Mouse (Mus musculus): ENCODE measurements around the gene Myocos.

The Myocos gene

DNA sequence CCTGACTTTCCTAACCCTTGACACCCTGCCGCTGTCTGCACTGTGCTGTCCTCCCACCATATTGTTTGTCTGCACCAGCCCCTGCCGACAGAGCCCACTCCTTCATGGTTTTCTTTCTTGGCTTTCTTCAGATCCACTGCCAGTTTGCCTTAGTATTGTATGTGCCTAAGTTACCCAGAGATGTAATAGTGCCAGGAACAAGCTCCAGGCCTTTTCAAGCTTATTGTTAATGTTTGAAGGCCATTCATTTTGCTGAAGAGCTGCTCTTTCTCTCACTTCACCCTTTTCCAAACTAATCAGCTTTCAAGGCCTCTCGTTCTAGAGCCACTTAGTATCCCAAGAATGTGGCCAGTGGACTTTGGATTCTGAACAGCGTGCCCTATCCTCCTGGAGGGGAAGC lies 46.8 kb downstream of the Myocos start:
- peak in 1 of 2 experiments; percentile 10 for DNase-seq

DNA sequence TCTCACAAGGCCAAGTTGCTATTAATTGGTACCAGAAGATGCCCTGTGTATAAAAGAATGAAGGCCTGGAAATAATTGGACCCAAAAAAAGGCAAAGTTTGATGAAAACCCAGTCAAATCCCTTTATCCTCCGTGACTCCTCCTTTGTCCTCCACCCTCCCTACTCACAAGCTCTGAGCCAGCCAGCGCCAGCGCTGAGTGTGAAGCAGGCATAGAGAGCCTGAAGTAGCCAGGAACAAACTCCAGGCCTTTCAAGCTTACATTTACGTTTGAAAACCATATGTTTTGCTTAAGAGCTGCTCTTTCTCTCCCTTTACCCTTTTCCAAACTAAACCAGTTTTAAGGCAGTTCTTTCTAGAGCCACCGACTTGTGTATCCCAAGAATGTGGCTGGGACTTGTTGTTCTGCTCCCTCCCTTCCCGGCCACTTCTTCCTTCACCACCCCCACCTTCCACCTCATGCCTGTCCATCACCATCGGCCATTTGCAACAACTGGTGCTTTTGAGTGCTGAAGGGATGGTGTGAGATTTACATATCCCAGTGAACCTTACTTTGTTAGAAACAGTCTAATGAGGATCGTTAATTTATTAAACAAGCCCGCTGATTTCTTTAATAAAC lies 48.3 kb downstream of the Myocos start:
- no peak for DNase-seq

DNA sequence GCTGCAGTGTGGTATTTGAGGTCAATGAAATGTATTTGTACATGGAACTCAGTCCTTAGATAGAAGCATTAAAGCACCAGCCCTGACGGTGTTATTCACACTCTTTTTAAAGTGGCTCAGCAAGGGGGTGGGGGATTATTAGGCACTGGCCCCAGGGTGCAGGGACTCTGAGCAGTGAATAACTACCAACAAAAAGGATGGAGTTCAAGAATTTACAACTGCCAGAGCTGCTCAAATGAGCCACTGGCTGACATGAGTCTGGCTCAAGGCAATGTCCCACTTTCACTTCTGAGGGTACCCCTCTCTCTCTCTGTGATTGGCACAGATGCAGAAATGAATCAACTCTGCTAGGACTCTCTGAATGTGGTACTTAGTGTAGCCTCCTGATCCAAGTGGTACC lies 49.9 kb downstream of the Myocos start:
- no peak for DNase-seq

DNA sequence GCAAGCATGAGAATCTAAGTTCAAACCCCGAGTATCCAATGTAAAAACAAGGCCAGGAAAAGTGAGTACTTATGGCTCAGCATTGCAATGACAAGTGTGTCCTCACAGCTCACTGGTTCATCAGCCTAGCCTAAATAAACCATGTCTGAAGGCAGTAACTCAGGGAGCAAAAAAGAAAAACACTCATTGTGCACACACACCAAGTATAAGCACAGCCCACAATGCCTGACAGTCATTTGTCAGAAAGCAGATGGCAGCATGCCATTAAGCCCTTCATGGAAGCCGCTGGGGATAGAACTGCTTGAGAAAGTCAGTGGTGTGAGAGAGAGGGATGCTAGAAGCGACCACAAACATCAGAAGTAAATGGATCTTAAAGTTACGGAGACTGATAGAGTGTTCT lies 56.7 kb downstream of the Myocos start:
- DNase-seq: no peak

DNA sequence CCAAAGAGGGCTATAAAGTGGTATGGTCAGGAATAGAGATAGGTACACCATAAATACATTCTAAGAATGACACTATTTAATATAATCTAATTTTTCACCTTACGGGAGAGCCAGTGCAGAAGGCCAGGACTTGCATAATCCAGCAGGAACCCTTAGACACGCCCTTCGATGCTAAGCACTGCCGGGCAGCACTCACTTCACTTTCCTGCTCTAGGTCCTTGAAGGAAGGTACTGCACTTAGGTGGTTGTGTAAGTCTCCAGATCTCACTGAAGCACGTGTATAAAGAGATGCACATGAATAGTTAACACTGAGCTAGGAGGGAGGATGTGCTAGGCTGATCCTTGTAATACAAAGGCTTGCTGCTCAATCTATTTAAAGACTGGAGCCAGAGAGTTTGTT lies 58.4 kb downstream of the Myocos start:
- peak; percentile 60 to 63 for DNase-seq

DNA sequence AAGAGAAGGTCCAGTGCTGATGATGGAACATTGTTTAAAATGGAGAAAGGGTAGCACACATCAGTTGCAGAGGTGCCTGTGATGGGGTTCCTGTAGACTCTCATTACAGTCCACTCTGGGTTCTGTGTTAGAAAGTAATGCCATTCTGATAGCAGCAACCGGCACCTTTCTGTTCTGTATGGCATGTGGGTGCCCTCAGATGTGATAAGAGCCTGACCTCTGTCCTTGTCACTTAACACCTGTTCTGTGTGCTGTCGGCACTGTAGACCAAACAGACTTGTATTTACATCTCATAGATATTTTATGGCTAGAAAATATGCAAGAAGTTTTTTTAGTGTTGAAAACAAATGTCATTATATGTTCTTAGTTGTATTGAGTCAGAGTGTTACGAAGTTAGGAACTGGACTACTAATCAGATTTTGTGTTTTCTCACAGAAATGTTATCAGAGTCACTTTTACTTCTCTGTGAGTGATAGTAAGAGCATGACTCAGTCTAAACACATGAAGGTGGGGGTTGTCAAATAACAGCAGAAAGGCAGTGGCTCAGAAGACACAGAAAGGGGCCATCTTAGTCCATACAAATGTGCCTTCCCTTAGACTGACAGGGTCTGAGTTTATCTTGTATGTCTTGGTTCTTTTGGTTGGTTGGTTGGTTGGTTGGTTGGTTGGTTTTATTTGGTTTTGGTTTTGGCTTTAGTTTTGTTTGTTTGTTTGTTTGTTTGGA lies 60.5 kb downstream of the Myocos start:
- DNase-seq: no peak

Measured in lung, adult 18-20 months (tissue).